Mouse (Mus musculus) urinary bladder, adult 2 months (tissue): ENCODE measurements around the gene Lgr4. TPM values are rescaled to one million over a fixed set of nuclear protein-coding genes. Genes with fewer than 3 reads are reported as not detected.

ENCODE experiments used
- DNase-seq: peaks from one replicate; pipeline ENCODE4 v3.0.0; 2022; ENCODE audit warnings: low spot score
- polyA plus RNA-seq: library from polyadenylated mRNA; depleted of rRNA; stranded (reverse); fragments of >200 nt; gene quantifications from 2 replicates; pipeline ENCODE4 v1.2.3, GENCODE M21; 2012

Gene Lgr4
- polyA plus RNA-seq, 1 experiment = 26.8 TPM

DNA sequence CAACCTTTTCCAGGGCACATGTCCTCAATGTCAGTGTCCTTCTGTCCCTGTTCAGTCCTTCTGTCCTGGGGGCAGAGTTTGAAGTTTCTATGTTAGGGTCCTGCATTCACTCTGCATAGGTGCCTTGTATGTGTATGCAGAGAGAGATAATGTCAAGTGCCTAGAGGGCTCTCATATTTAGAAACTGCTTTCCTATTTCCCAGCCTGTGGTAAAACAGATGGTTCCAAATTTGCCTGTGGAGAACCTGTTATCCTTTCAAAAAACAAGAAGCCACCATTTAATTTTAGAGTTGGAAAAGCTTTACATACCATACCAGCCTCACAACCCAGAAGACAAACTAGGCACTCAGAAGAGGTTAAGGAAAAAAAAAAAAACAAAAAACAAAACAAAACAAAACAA, 32.1 kb downstream of the Lgr4 start:
- DNase-seq = no peak

DNA sequence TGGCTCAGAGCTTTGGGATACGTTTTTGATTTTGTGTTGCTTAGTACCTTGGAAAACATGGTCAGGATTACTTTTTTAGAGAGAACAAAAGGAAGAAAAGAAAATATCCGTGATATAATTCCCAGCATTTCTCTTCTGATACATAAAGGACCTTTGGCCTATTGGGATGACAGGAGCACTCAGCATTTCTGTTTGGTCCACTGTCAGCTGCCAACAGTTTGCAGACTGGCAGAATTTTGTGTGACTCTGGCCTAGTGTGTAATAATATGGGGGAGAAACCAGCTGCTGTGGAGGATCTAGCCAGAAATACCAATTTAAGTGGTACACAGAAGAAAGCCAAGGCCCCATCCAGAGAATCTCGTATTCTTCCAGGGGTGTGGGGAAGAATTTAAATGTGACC, 32.9 kb downstream of the Lgr4 start:
- no peak for DNase-seq

DNA sequence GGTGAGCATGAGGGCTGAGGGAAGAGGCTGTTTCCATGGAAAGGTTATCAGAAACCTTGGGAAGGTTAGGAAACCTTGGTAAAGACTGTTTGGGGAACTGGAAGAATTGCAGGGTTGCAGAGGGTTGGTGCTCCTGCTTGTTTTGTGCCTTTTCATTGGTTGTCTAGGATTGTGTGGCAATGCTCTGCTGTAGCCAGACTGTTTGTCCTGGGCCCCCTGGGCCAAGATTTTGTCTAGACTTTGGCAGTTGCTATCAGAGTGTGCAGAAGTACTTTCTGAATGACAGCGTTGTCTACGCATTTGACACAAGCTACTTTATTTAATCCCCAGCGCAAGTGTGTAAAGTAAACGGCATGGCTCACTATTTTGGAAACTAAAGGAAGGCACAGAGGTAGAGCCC, 33.6 kb downstream of the Lgr4 start:
- DNase-seq = no peak

DNA sequence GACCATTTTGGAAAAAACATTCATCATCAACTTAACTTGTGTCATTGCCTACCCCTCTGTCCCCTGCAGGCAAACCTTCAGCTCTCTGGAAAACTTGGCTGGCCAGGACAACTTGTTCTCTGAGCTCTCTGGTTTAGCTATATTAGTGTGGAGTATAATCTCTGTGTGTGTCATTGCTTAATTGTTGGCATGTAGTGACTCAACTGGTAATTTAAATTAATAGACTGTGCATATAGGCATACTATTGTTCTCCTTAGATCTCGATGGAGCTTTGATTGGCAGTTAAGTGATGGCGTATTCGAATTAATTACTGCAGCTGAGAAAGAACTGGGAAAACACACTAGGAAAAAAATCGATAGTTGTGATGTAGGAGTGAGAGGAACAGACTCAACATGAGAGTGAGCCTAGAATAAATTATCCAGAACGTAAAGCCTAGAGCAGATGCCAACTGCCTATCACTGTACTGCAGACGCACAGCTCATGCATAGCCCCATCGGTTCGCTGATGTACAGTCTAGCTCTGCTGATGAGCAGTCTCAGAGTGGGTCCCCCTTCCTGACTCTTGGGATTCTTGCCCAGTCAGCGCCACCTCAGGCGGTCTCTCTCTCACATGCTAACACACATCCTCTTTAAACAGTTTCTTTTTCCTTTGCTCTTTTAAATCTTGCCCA, 35.7 kb downstream of the Lgr4 start:
- no peak for DNase-seq

DNA sequence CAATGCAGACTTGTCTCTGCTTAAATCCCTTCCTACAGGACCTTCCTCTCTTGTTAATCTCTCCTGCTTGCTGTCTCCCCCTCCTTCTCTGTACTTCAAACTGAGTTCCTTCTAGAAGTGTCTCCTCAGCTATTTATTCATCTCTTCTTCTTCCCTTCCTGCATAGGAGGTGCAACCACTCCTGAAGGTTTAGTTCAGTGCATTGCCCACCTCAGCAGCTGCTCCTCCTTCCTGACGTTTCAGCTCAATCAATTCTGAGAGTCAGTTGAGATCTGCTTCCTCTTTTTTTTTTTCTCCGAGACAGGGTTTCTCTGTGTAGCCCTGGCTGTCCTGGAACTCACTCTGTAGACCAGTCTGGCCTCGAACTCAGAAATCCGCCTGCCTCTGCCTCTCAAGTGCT, 36.4 kb downstream of the Lgr4 start:
- no peak for DNase-seq

DNA sequence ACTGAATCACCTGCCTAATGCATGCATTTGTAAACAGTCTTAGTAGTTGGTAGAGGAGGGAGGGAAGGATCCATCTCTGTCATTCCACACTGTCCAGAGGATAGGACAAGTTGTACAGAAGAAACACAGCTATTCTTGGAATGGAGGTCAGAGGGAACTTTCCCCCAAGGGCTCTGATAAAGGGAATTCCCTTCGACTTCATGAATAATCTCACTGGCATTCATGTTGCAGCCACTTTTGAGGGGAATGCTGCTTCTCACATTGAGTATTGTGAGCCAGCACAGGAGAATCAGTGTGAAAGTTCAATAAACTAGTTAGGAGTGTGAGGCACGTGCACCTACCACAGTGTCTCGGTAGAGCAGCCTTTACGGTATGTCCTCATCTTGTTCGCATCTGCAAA, 37.6 kb downstream of the Lgr4 start:
- no peak for DNase-seq

DNA sequence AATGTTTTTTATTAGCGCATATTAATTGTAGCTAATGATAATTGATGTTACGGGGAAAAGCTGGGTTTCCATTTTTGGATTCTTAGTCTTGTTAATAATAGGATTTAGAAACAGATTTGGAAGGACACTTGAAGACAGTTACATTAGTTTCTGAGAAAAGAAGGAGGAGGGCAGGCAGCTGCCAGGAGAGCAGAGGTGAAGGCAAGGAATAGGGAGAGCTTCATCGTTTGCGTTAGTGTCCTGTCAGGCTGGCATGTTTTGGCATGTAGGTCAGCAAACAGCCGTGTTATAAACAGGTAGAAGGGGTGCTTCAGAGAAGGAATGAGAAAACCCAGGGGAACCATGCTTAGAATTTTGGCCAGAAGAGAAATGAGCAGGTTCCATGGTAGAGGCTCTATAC, 38.5 kb downstream of the Lgr4 start:
- DNase-seq = no peak

DNA sequence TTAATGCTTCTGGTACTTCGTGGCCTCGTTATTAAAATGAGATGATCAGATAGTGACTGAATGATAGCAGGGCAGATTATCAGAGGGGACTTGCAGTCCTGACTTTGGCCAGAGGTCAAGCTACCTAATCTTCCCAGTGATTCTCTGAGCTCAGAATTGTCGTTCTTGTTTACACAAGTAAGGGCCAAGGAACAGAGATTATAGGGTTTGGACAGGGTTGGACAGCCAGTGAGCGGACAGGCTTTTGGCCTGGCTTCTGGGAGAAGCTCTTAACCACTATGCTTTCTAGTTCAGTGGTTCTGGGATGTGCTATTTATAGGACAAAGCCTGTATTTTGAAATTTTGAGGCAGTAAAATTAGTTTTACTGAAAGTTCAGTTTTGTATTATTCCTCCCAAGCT, 39.3 kb downstream of the Lgr4 start:
- DNase-seq = no peak

DNA sequence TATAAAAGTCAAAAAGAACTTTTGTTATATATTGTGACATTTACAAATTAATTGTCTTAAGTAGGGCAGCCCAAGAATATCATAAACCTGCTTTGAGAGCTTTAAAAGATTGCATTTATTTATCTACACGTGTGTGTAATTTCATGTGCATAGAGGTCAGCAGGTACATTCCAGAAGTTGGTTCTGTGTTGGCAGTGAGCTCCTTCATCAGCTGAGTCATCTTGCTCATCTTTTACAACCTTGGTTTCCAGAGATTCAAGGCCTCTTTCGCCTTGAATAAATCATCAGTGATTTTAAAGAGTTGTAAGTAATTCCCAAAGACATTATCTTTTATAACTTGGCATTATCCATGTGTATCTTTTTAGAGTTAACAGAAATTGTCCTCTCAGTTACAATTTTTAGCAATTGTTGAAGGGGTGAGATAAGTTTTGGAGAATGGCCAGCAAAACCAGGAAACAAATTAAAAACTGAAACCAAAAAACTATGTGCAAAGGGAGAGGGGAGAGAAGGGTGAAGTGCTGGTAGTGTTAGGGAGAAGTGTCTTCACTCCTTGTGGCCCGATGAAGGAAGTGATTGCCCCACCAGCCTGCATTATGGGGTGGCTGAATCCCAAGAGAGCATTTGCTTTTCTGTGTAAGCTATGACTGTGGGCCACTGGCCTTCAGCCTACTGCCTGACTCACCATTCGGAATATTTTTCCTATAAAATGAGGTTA, 41.4 kb downstream of the Lgr4 start:
- DNase-seq = no peak

DNA sequence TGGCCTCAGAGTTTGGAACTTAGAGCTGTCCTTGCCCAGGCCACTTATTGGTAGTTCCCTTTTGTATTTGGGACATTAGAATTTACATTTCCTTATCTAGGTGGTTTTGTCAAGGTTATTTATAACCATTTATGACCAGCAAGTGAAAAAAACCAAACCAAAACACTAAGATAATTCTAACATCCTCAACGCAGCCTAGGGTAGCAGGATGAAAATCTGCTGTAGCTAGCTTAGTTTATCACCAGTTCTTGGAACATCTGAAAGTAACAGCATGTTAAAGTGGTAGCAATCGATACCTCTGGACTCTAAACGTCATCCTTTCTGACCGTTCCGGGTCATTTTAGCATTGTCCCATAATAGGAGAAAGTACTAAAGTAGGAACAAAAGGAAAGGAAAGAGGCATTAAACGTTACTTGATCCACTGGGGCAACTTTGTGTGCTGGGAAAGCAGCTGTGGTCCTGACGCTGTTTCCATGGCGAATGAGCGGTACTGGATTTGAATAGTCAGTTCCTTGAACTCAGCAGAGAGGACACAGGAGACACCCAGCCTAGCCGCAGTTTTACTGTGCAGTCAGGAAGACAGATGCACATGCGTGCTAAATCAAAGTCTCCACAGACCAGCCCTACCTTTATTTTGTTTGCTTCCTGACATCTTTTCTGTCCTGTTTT, 42.1 kb downstream of the Lgr4 start:
- no peak for DNase-seq

DNA sequence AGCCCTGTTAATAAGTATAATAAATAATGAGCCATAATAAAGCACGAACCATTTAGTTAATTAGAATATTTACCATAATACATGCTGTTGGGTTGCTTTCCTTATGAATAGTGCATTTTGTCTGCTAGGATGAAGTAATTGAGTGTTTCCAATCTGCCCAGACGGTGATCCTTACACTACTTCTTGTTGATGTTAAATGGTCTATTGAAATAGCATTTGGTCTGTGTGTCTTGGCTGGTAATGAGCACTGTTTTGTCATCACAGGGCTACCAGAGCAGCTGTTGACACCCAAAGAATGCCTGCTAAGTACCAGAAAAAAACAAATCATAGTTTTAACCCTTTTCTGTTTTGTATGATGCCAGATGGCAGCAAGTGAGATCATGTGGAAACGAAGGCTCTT, 42.8 kb downstream of the Lgr4 start:
- DNase-seq = no peak

DNA sequence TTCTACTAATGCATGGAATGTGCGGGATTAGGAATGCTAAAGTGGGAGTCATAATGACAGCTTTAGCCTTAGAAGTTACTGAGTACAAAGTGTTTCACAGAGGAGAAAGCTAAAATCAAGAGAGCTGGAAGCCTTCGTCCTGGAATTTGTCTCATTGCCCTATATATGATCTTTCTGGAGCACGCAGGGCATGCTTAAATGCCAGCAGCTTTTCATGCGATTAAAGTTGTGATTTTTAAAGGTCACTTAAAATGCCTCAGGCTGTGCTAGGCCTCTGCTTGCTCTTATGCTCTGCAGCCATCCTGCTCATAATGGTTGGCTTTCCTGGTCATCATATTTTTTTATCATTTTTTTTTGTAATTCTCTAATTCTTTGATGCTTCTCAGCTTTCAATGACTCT, 43.7 kb downstream of the Lgr4 start:
- no peak for DNase-seq

DNA sequence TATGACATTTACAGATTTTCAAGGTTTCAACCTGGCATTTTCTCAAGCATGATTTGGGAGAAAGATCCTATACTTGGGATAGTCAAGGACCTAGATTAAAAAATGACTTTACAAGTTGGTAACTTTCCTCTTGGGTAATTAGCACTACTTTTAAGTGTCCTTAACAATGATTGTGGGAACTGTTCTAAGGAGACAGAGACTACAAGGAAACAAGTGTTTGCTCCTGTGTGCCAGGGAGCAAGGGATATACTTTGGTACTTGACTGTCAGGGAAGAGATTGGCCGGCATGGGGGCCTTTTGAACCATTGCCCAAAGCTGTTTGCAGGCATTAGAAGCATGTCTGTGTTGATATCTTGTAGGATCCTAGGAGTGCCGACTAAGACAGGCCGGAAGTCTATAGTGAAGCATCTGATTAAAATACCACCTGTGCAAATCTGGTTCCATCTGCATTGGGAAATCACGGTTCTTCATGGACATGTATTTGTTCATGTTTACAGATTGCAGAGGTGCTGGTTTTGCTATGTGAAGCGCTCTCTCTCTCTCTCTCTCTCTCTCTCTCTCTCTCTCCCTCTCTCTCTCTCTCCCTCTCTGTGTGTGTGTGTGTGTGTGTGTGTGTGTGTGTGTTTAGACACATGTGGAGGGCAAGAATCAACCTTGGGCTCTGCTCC, 46.3 kb downstream of the Lgr4 start:
- DNase-seq = no peak

DNA sequence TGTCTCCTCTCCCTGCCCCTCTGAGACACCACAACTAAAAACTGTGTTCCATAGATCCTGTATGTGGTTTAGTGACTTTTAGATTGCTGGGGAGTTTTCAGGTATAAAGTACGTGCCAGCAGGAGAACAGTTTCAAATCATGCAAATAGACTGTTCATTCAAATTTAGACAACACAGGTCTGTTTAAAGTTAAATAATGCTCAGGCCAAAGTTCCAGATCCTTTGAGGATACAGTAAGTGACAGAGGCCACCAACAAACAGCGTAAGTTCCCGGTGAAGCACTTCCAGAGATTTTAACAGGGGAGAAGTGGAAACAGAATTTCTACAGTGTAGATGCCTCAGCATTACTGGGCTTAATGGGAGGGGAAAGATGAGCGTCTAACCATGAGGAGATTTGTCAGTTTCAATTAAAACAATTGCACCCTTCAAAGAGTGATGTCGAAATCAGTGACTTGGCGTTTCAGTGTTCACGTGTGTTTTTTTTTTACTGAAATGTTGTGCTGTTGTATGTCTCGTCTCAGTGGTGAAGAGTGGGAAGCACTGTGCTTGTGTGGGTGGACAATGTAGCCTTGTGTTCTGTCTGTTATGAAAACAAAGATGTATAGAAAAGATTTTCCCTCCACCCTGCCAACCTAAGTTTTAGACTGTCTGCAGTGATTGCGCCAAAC, 48.4 kb downstream of the Lgr4 start:
- no peak for DNase-seq

DNA sequence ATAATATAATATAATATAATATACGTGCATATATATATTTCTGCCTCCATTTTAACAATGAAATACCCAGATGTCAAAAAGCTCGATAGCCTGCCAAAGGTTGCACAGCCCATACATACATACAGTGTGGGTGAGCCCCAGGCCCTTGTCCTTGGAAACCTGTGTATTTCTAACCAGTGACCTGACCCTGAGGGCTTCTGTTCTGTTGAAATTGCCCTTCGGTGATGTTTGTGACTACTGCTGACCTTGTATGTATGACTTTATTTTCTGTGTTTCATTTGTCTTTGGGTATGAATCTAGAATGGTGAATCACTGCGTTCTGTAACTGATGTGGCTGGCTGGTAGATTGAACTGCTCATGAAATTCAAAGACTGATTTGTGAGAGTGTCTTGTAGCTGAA, 49.4 kb downstream of the Lgr4 start:
- DNase-seq = no peak

DNA sequence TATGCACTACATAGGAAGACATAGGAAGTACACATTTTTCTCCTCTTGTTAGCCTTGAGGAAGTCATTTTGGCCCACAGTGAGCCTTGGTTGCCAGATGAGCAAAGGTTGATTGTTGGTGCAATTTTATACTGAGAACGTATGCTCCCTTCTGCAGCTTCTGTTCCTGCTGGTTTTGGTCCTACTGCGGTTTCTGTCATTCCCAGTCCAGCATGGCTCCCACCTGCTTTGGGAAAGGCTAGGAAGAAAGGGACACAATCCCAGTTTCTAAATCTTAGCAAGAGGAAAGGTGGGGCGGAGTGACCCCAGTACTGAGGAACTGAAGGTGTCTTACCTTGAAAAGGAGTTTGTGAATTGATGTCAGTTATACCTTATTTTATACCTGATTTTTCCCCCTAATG, 51.9 kb downstream of the Lgr4 start:
- no peak for DNase-seq

DNA sequence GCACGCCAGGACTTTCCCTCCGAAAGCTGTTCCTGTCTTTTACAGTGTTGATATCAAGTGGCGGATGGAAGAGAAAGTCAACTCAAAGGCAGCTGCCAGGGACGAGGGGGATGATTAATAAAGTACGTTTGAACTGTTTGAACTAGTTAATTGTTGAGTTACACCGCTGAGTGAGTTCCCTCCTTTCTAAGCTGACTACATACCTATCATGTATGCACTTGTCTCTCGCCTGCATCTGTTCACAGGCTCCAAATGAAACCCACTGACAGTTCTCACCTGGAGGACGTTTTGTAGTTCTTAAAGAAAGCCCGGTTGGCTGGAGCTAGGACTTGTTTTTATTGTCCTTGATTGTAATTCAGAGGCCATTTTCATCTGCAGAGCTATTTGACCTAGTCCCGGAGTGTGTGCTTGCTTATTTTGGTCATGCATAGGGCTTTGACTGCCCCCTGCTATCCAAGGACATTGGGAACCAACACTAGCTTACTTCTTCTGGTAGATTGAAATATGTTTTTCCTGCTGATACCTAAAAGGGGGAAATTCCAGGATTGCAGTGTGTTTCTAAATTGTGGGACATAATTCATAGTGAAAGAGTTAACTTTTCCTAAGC, 52.6 kb downstream of the Lgr4 start:
- no peak for DNase-seq

DNA sequence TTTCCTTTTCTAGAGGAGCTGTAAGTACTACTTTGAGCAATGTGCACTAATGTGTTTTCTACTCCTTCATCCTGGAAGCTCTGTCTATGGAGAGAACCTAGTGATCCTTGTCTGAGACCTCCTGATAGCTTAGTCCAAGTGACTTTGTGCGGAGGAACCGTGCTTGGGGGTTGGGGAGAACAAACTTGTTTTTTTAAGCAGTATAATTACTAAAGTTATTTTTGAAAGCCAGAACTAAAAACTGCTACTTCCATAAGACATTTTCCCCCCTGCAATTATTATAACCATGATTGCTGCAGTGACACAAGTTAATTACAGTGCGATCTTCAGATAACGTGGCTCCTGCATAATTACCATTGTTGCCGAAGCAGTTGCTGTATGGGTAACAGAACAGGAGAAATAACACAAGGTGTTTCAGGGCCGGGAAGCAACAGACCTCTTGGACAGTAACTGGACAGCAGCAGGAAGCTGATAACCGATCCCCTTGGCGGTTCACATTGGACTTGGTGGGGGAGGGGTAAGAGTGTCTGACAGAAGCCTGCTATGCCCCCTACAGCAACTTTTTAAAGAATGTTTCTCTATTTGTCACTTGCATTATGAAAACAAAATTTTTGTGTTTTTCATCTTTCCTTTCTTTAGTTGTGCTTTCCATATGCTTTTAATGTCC, 53.4 kb downstream of the Lgr4 start:
- no peak for DNase-seq

DNA sequence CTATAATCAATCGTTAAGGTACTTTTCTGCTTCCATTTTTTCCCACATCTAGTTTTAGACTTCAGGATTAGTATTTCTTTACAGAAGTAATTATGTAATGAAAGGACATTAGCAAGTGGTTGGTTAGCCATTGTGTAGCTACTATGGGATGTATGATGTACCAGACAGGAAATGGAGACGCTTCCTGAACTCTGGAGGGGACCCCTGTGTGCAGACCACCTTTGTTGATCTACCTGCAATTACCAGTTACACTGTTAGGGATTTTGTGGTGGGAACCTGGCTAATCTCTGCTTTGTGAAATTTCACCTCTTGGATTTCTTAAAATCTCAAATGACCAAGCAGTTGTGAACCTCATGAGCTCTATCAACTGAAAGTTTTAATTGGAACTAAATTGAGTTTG, 54.9 kb downstream of the Lgr4 start:
- DNase-seq = no peak

DNA sequence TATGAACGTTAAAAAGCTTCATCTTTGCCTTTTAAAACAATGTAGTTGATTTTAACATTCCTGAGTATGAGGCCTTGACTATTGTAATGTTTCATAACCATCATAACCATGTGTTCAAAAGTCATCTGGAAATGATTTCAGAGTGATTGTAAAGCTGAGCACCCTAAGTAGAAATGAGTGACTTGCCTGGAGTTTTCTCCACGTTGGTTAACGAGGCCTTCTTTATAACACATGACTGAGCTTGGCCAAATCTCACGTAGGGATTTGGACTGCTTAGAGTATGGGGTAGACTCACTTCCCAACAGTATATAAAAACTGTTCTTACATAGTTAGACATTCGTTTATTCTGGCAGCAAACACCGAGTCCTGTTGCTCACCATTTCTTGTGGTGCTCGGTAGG, 55.5 kb downstream of the Lgr4 start:
- no peak for DNase-seq

DNA sequence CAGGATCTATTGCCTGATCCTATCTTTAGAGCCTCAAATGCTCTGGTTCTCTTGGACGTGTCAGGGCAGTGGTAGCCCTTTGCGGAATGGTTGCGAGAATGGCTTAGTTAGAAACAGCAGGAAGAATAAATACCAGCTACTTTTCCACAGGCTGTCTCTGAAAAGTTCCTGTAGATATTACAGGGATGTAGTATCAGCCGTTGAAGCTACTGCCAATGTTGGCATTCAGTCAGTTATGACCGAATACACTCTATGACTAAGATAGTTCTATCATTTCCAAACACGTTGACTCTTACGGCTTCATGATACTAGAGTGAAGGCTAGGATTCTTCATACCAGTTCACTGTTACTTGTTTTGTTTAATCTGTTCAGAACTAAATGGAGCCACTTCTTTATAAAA, 57.4 kb downstream of the Lgr4 start:
- DNase-seq = no peak
